Comparison of ENCODE assay signal across 9 mouse cellular contexts in the genomic region with DNA sequence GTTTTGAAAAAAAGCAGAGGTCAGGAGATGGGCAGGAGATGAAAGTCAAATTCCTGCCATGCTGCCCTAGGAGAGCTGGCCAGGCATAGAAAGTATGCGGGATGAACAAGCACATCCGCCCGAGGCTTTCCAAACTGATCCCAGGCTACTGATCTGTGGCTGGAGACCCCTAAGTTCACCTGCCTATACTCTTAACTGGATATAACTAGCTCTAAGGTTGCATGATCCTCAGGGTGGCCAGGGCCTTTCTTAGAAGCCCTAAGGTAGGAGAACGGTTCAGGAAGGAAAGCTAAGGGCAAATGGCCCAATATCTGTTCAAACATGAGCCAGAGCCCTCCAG. TPM values are rescaled to one million over a fixed set of nuclear protein-coding genes. Genes with fewer than 3 reads are reported as not detected.
DNase-seq lines count a peak whose midpoint lies in the region; ATAC-seq and TF ChIP-seq lines count a peak whose summit lies in the region.
"Had no signal": no experiment of that assay in that cellular context is flagged by ENCODE, and none has a peak within 500 bp of the region (broad histone marks: within the 10 kb centered on the region; RNA-seq: fewer than 3 reads in every experiment).

No protein-coding gene starts in this region.

- no peak for ATAC-seq in kidney, embryonic 15.5 days (replicated peaks; ENCODE audit: low FRiP score)
- ATAC-seq in embryonic facial prominence, embryonic 14.5 days (ENCODE audit: low read depth): 0 out of 2 replicates have a peak, but pooled peaks have one; percentile 44
- ATAC-seq in midbrain, postnatal 0 days (ENCODE audit: low FRiP score): no peak

- H3K4me2 ChIP-seq in kidney, embryonic 15.5 days: peak overlapping the region; percentile 69
- H3K4me2 ChIP-seq in embryonic facial prominence, embryonic 14.5 days (ENCODE audit: low read depth, low read length): peak overlapping the region; percentile 79
- H3K4me2 ChIP-seq in midbrain, postnatal 0 days (ENCODE audit: low read depth, low read length, poor library complexity, severe bottlenecking): peak overlapping the region; percentile 66

- no peak for DNase-seq in kidney, adult 18-20 months
- no peak for DNase-seq in embryonic facial prominence, embryonic 14.5 days (ENCODE audit: low spot score)
- DNase-seq in limb, embryonic 10.5 days (ENCODE audit: low spot score): no peak
- no peak for DNase-seq in midbrain, postnatal 0 days (ENCODE audit: low spot score)
- no peak for DNase-seq in thymus, postnatal 25 days
- no peak for DNase-seq in natural killer cell, adult 2 months (ENCODE audit: low spot score in 2 of 2)
- no peak for DNase-seq in frontal cortex, postnatal 36 days (ENCODE audit: low spot score in 2 of 2)

- H3K36me3 ChIP-seq in kidney, embryonic 15.5 days: no peaks in the 10 kb centered on the region
- H3K36me3 ChIP-seq in embryonic facial prominence, embryonic 14.5 days (ENCODE audit: control insufficient read depth, insufficient read depth, low read length): no peaks in the 10 kb centered on the region
- no peaks in the 10 kb centered on the region for H3K36me3 ChIP-seq in limb, embryonic 10.5 days
- no peaks in the 10 kb centered on the region for H3K36me3 ChIP-seq in midbrain, postnatal 0 days (ENCODE audit: insufficient read depth, low read length)
- H3K36me3 ChIP-seq: G1E had no signal

- peak overlapping the region; percentile 48 for H3K4me3 ChIP-seq in kidney, embryonic 15.5 days (replicated peaks)
- peak overlapping the region; percentile 44 for H3K4me3 ChIP-seq in embryonic facial prominence, embryonic 14.5 days (ENCODE audit: low read depth, low read length)
- H3K4me3 ChIP-seq in limb, embryonic 10.5 days: peak overlapping the region; percentile 53
- peak overlapping the region; percentile 40 for H3K4me3 ChIP-seq in midbrain, postnatal 0 days (ENCODE audit: low read depth, low read length)

- H3K27ac ChIP-seq in kidney, embryonic 15.5 days: peak overlapping the region; percentile 76
- H3K27ac ChIP-seq in embryonic facial prominence, embryonic 14.5 days (replicated peaks; ENCODE audit: low read depth, low read length): 0 out of 2 replicates have a peak overlapping the region, but pooled peaks have one; percentile 28
- H3K27ac ChIP-seq in limb, embryonic 10.5 days: peak overlapping the region; percentile 78
- no peak overlapping the region for H3K27ac ChIP-seq in midbrain, postnatal 0 days (ENCODE audit: low read depth, low read length)

- no peak overlapping the region for H3K9ac ChIP-seq in kidney, embryonic 15.5 days
- peak overlapping the region; percentile 65 for H3K9ac ChIP-seq in embryonic facial prominence, embryonic 14.5 days (ENCODE audit: low read depth, low read length)
- H3K9ac ChIP-seq in midbrain, postnatal 0 days (replicated peaks; ENCODE audit: low read length, poor library complexity, severe bottlenecking): peak overlapping the region; percentile 50; the same call in 1 of the 2 replicates

- TF ChIP-seq CTCF in midbrain, postnatal 0 days (IDR thresholded peaks at IDR 0.05): no peak

- H3K27me3 ChIP-seq in kidney, embryonic 15.5 days: no peaks in the 10 kb centered on the region
- H3K27me3 ChIP-seq in embryonic facial prominence, embryonic 14.5 days (replicated peaks; ENCODE audit: control insufficient read depth, insufficient read depth, low read length): no peaks in the 10 kb centered on the region
- no peaks in the 10 kb centered on the region for H3K27me3 ChIP-seq in limb, embryonic 10.5 days (ENCODE audit: low read depth, poor library complexity, severe bottlenecking)
- no peaks in the 10 kb centered on the region for H3K27me3 ChIP-seq in midbrain, postnatal 0 days (ENCODE audit: insufficient read depth, low read length)

- H3K9me3 ChIP-seq in kidney, embryonic 15.5 days (replicated peaks): no peaks in the 10 kb centered on the region
- no peaks in the 10 kb centered on the region for H3K9me3 ChIP-seq in embryonic facial prominence, embryonic 14.5 days (ENCODE audit: control insufficient read depth, low read length)
- H3K9me3 ChIP-seq in limb, embryonic 10.5 days (replicated peaks): no peaks in the 10 kb centered on the region
- H3K9me3 ChIP-seq in midbrain, postnatal 0 days (ENCODE audit: low read length): no peaks in the 10 kb centered on the region
- H3K9me3 ChIP-seq: G1E had no signal

- peaks cover 27% of the 10 kb centered on the region for H3K4me1 ChIP-seq in kidney, embryonic 15.5 days
- peaks cover 24% of the 10 kb centered on the region for H3K4me1 ChIP-seq in embryonic facial prominence, embryonic 14.5 days (ENCODE audit: control insufficient read depth, insufficient read depth, low read length)
- peaks cover 11% of the 10 kb centered on the region for H3K4me1 ChIP-seq in limb, embryonic 10.5 days
- peaks cover 6% of the 10 kb centered on the region; the same call in 1 of the 2 replicates for H3K4me1 ChIP-seq in midbrain, postnatal 0 days (ENCODE audit: insufficient read depth, low read length)

- 12% methylated on average over 4 of the region's 4 CpGs for WGBS in kidney, embryonic 15.5 days
- WGBS in embryonic facial prominence, embryonic 14.5 days: 10% methylated on average over 4 of the region's 4 CpGs
- 16% methylated on average over 4 of the region's 4 CpGs for WGBS in limb, embryonic 10.5 days
- WGBS in midbrain, postnatal 0 days: 27% methylated on average over 4 of the region's 4 CpGs

RNA-seq across cellular contexts. Expression of gene Hacd4, which starts 0.2 kb away (rescaled TPM):
- 18.3 and 20.7 TPM in 2 replicates for polyA plus RNA-seq in kidney, embryonic 15.5 days (2015; fragmentation: Nextera tagmentation; extraction: Ambion mirVana)
- 11.8 and 12.6 TPM in 2 replicates for polyA plus RNA-seq in embryonic facial prominence, embryonic 14.5 days (2014; fragmentation: Nextera tagmentation; extraction: Ambion mirVana)
- polyA plus RNA-seq in limb, embryonic 10.5 days (2016; fragmentation: Nextera tagmentation; extraction: Ambion mirVana): 2.1 and 2.5 TPM in 2 replicates
- total RNA-seq in midbrain, postnatal 0 days (2014; rRNA removed): 2.6 and 4.7 TPM in 2 replicates
- 3.7 and 4.1 TPM in 2 replicates for polyA plus RNA-seq in midbrain, postnatal 0 days (2015; fragmentation: Nextera tagmentation; extraction: Ambion mirVana)
- polyA plus RNA-seq: G1E had no signal
